Mouse (Mus musculus): ENCODE measurements around the gene Babam2. TPM values are rescaled to one million over a fixed set of nuclear protein-coding genes. Genes with fewer than 3 reads are reported as not detected.

Gene Babam2
- total RNA-seq, 1 experiment = 33.9 TPM

DNA sequence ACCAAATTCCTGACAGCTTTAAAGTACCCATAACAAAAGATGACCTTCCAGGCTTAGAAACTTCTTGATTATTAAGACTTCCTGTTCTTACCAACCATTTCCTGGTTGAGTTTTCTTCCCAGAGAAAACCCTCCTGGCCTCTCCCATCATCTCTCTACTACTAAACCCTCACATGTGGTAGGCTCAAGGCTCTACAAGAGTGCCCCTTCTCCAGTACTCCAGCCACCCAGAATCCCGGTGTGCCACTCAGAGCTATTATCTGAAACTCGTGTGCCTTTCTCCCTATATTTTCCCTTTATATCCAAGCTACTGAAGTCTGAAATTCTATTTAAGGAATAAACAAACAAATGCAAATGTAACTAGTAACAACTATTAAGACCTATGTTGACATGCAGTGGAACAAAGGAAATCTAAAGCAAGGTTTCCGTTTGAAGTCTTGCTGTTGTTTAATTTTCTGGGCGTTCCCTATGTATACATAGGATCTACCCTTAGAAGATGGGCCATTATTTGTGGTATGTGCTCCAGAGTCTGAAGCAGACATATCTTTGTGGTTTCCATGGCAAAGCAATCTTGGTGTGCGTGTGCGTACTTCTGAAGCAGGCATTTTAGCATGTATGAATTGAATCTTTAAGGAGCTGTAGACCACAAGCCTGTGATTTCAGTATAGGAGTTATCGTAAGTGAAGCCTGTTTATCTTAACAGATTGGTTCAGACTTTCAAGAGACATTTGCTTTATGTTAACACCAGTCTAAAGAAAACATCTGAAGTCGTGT, 361.2 kb downstream of the Babam2 start:
- in situ Hi-C loops (cut with MboI; ENCODE audit: low sequenced_read_pairs in 2 of 2, unreplicated experiment in 2 of 2) = no loop called here
- H3K4me1 ChIP-seq (ENCODE audit: control insufficient read depth in 2 of 2, insufficient read depth in 2 of 2, low read length in 2 of 2, poor library complexity in 1 of 2) = no peaks in the 10 kb centered on the region
- no peak for TF ChIP-seq ZC3H11A (IDR thresholded peaks at IDR 0.05; ENCODE audit: borderline replicate concordance, low read depth, low read length)
- TF ChIP-seq CHD2 (IDR thresholded peaks at IDR 0.05; ENCODE audit: low read depth, low read length) = no peak
- no peak for TF ChIP-seq MAFK (IDR thresholded peaks at IDR 0.05; ENCODE audit: insufficient read depth, low read depth, low read length)
- no peak for TF ChIP-seq HCFC1 (IDR thresholded peaks at IDR 0.05; ENCODE audit: borderline replicate concordance, insufficient read depth, low read length)
- TF ChIP-seq ZNF384 (IDR thresholded peaks at IDR 0.05; ENCODE audit: low read depth, low read length) = no peak
- H3K27ac ChIP-seq (ENCODE audit: insufficient read depth, low read depth, low read length, poor library complexity, severe bottlenecking) = no peak overlapping the region
- DNase-seq (ENCODE audit: low read depth, low spot score) = no peak
- H3K9me3 ChIP-seq (ENCODE audit: control insufficient read depth, insufficient read depth, low read depth, low read length) = no peaks in the 10 kb centered on the region
- no peak overlapping the region for H3K4me3 ChIP-seq (ENCODE audit: insufficient read depth in 1 of 2, low read depth in 1 of 2, low read length in 2 of 2, poor library complexity in 1 of 2, severe bottlenecking in 1 of 2)
- no peak overlapping the region for H3K9ac ChIP-seq (ENCODE audit: insufficient read depth, low read depth, low read length, poor library complexity, severe bottlenecking)
- H3K36me3 ChIP-seq (ENCODE audit: control insufficient read depth, insufficient read depth, low read length, poor library complexity, severe bottlenecking) = peaks cover 2% of the 10 kb centered on the region; the same call in 1 of the 2 replicates

DNA sequence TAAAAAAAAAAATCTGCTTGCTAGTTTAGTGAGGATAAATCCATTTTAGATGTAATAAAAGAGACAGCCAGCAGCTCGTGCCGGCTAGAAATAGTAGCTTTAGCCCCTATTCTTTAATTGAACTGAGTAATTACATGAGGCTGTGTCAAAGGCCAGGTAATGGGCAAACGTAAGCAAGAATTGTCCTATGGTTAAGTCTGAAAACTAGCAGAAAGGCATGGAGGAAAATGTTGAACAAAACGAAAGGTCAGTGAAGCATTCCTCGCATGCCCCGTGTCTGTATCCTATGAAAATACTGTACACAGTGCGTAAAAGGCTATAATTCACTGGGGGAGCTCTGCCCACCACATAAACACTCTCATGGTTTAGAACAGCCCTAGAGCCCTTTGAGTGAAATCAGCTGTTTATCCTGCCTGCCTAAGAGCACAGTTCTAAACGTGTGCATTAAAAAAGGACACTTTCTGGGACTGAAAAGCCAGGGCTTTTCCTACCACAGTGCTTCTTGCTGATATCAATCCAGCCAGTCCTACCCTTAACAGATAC, 361.8 kb downstream of the Babam2 start:
- in situ Hi-C loops (cut with MboI; ENCODE audit: low sequenced_read_pairs in 2 of 2, unreplicated experiment in 2 of 2) = no loop called here
- no peak for DNase-seq (ENCODE audit: low read depth, low spot score)
- TF ChIP-seq CHD2 (IDR thresholded peaks at IDR 0.05; ENCODE audit: low read depth, low read length) (no peak), MAFK (IDR thresholded peaks at IDR 0.05; ENCODE audit: insufficient read depth, low read depth, low read length) (no peak), ZNF384 (IDR thresholded peaks at IDR 0.05; ENCODE audit: low read depth, low read length) (no peak), HCFC1 (IDR thresholded peaks at IDR 0.05; ENCODE audit: borderline replicate concordance, insufficient read depth, low read length) (no peak), ZC3H11A (IDR thresholded peaks at IDR 0.05; ENCODE audit: borderline replicate concordance, low read depth, low read length) (no peak)
- no peaks in the 10 kb centered on the region for H3K9me3 ChIP-seq (ENCODE audit: control insufficient read depth, insufficient read depth, low read depth, low read length)
- no peak overlapping the region for H3K9ac ChIP-seq (ENCODE audit: insufficient read depth, low read depth, low read length, poor library complexity, severe bottlenecking)
- no peaks in the 10 kb centered on the region for H3K4me1 ChIP-seq (ENCODE audit: control insufficient read depth in 2 of 2, insufficient read depth in 2 of 2, low read length in 2 of 2, poor library complexity in 1 of 2)
- peaks cover 2% of the 10 kb centered on the region; the same call in 1 of the 2 replicates for H3K36me3 ChIP-seq (ENCODE audit: control insufficient read depth, insufficient read depth, low read length, poor library complexity, severe bottlenecking)
- H3K27ac ChIP-seq (ENCODE audit: insufficient read depth, low read depth, low read length, poor library complexity, severe bottlenecking) = no peak overlapping the region
- no peak overlapping the region for H3K4me3 ChIP-seq (ENCODE audit: insufficient read depth in 1 of 2, low read depth in 1 of 2, low read length in 2 of 2, poor library complexity in 1 of 2, severe bottlenecking in 1 of 2)

DNA sequence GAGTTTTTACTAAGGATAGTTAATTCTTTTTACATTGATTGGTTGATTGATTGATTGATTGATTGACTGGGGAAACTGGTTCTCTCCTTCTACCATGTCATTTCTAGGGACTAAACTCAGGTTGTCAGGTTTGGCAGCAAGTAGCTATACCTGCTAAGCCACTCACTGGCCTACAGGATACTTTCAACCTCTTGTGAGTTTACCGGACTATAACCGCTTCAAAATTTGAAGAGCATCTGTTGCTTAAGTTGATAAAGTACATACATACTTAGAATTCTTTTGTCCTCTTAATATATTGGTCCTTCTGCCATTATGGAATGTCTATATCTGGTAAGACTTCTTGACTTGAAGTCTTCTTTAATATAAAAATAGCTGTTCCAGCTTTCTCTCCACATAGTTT, 363.0 kb downstream of the Babam2 start:
- DNase-seq (ENCODE audit: low read depth, low spot score) = no peak
- Histone ChIP-seq H3K9me3 (ENCODE audit: control insufficient read depth, insufficient read depth, low read depth, low read length) (no peaks in the 10 kb centered on the region), H3K4me3 (ENCODE audit: insufficient read depth in 1 of 2, low read depth in 1 of 2, low read length in 2 of 2, poor library complexity in 1 of 2, severe bottlenecking in 1 of 2) (no peak overlapping the region), H3K9ac (ENCODE audit: insufficient read depth, low read depth, low read length, poor library complexity, severe bottlenecking) (no peak overlapping the region), H3K27ac (ENCODE audit: insufficient read depth, low read depth, low read length, poor library complexity, severe bottlenecking) (no peak overlapping the region), H3K4me1 (ENCODE audit: control insufficient read depth in 2 of 2, insufficient read depth in 2 of 2, low read length in 2 of 2, poor library complexity in 1 of 2) (no peaks in the 10 kb centered on the region), H3K36me3 (ENCODE audit: control insufficient read depth, insufficient read depth, low read length, poor library complexity, severe bottlenecking) (peaks cover 2% of the 10 kb centered on the region; the same call in 1 of the 2 replicates)
- TF ChIP-seq ZNF384 (IDR thresholded peaks at IDR 0.05; ENCODE audit: low read depth, low read length) (no peak), HCFC1 (IDR thresholded peaks at IDR 0.05; ENCODE audit: borderline replicate concordance, insufficient read depth, low read length) (no peak), CHD2 (IDR thresholded peaks at IDR 0.05; ENCODE audit: low read depth, low read length) (no peak), ZC3H11A (IDR thresholded peaks at IDR 0.05; ENCODE audit: borderline replicate concordance, low read depth, low read length) (no peak), MAFK (IDR thresholded peaks at IDR 0.05; ENCODE audit: insufficient read depth, low read depth, low read length) (no peak)
- in situ Hi-C loops (cut with MboI; ENCODE audit: low sequenced_read_pairs in 2 of 2, unreplicated experiment in 2 of 2) = no loop called here

- no peak overlapping the region for H3K4me3 ChIP-seq (ENCODE audit: insufficient read depth in 1 of 2, low read depth in 1 of 2, low read length in 2 of 2, poor library complexity in 1 of 2, severe bottlenecking in 1 of 2)
- no peak overlapping the region for H3K9ac ChIP-seq (ENCODE audit: insufficient read depth, low read depth, low read length, poor library complexity, severe bottlenecking)
- DNase-seq (ENCODE audit: low read depth, low spot score) = no peak
- H3K27ac ChIP-seq (ENCODE audit: insufficient read depth, low read depth, low read length, poor library complexity, severe bottlenecking) = no peak overlapping the region
- peaks cover 2% of the 10 kb centered on the region; the same call in 1 of the 2 replicates for H3K36me3 ChIP-seq (ENCODE audit: control insufficient read depth, insufficient read depth, low read length, poor library complexity, severe bottlenecking)
- TF ChIP-seq ZNF384 (IDR thresholded peaks at IDR 0.05; ENCODE audit: low read depth, low read length) (no peak), MAFK (IDR thresholded peaks at IDR 0.05; ENCODE audit: insufficient read depth, low read depth, low read length) (no peak), HCFC1 (IDR thresholded peaks at IDR 0.05; ENCODE audit: borderline replicate concordance, insufficient read depth, low read length) (no peak), CHD2 (IDR thresholded peaks at IDR 0.05; ENCODE audit: low read depth, low read length) (no peak), ZC3H11A (IDR thresholded peaks at IDR 0.05; ENCODE audit: borderline replicate concordance, low read depth, low read length) (no peak)
- in situ Hi-C loops (cut with MboI; ENCODE audit: low sequenced_read_pairs in 2 of 2, unreplicated experiment in 2 of 2) = no loop called here
- H3K4me1 ChIP-seq (ENCODE audit: control insufficient read depth in 2 of 2, insufficient read depth in 2 of 2, low read length in 2 of 2, poor library complexity in 1 of 2) = no peaks in the 10 kb centered on the region
- no peaks in the 10 kb centered on the region for H3K9me3 ChIP-seq (ENCODE audit: control insufficient read depth, insufficient read depth, low read depth, low read length)
Measured at GRCm38 (mm10) chr5:32061854-32062253, 364.4 kb downstream of the Babam2 start.

Data from ES-E14 (cell line).